Mouse (Mus musculus) mouse embryonic stem cell (cell line): ENCODE data around the gene Ergic1.

Source experiments
- in situ Hi-C, 2 experiments: fragments of 300-500 bp; cut with MboI; formaldehyde crosslinking; loops; 1 replicate in 1 of 2; 3 replicates in 1 of 2; pipeline ENCODE4 v1.14.3; 2019 to 2020; ENCODE audit warnings: low sequenced_read_pairs in 2 of 2, low pct_unique_long_range_greater_than_20kb in 1 of 2, mixed read lengths in 1 of 2; ENCODE audit not compliant: unreplicated experiment in 1 of 2

Ergic1 gene

DNA sequence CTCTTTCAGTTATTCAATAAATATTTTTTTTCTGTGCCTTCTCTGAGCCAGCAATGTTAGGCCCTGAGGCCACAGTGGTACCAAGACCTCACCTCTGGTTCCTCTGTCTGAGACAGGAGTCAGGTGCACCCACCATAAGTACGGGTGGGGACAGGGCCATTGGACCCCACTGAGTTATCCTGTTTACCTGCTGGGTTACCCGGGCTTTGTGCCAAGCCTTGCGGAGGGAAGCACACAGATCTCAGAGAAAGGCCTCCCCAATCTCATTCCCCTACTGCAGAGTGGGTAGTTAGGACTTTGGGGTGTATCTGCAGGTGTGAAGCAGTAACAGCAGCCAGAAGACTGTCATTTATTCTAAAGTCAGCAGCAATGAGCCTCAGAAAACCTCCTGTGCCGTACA is 50.6 kb downstream of the Ergic1 start:
- in situ Hi-C loops, result no loop called here

DNA sequence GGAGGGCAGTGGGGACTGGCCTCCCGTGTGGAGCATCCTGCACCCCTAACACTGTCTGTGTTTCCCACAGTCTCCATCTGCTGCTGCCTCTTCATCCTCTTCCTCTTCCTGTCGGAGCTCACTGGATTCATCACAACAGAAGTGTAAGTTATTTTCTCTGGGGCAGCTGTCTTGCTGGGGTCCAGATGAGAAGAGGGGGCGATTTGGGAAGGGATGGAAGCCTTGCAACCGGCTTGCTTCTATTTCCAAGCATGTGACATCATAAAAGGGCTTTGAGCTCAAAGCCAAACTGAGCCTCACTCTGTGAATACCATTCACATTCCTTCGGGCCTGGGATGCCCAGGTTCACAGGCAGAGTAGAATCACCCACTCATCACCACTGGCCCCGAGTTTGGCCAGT is 53.0 kb downstream of the Ergic1 start:
- in situ Hi-C loops, result no loop called here

DNA sequence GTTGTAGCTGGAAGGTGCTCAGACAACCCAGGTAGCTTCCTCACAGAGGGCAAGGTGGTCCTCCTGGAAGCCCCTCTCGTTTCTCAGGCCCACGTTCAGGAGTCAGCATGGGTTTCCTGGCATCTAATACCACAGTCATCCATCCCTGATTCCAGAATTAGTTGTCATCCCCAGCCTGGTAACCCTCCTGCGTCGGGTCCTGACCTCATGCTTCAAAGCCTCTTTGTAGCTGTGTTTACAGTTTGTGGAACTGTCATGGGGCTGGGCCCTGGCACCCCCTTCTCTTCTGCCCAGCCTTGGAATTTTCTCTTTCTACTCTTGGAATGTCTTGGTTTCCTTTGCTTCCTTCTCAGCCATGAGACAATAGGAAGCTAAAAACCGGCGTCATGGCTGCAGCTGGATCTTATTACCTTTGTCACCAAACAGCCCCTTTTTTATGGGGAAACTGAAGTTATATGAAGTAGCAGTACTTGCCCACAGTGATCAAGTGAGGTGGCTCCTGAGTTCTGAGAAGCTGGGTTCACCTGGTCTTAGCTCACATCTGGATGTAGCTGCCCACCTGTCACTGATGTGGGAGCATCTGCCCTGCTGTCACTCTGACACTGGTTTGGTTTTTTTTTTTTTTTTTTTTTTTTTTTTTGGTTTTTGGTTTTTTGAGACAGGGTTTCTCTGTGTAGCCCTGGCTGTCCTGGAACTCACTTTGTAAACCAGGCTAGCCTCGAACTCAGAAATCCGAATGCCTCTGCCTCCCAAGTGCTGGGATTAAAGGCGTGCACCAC is 53.6 kb downstream of the Ergic1 start:
- in situ Hi-C loops, result no loop called here

DNA sequence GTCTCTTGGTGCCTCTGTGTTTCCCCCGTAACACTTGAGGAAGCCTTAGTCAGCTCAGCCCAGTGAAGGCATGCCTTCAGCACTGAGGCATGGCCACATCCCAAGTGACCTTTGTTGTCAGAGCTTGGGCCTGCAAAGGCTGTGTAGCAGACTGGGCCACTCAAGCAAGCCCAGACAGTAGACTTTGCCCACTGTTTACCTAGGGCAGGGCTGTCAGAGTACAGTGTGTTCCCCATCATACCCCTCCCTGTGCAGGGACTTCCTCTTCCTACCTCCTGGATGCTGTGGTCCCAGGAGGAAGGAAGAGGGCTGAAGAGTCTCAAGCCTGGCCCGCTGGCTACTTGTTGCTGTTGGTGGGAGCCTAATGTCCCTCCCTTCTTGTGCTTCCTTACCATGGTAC is 55.4 kb downstream of the Ergic1 start:
- in situ Hi-C loops, result no loop called here

DNA sequence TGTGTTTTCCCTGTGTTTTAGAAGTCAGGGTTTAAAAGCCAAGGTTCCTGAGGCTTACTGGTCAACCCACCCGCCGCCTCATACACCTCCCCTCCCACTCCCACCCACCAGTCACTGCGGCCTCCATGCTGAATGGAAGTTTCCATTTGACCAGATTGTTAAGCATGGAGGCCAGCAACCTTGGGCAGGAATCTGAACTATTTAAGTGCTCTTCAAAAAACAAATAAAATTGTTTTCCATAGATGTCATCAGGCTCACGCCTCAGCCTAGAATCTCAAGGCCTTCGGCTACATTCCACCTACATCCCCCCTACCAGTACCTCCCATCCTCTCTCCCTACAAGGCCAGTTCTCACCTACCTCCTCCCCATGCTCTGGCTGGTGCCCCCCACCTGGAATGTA is 57.2 kb downstream of the Ergic1 start:
- in situ Hi-C loops, result no loop called here

DNA sequence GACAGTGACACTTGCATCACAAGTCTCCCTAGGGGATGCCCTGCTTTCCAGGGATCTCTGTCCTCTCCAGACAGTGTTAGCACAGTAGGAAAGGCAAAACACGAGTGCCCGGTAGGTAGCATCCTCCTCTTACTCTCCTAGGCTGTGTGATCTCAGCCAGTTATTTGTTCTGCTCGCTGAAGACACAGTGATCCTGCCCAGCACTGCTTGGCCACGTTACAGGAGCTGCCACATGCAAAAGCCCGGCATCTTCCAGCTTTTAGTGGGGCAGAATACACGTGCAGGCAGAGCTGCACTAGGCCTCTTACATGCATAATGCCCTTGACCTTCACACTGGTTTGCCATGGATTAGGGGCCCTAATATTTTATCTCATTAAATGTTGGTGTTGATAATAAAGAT is 58.3 kb downstream of the Ergic1 start:
- in situ Hi-C loops, result no loop called here

DNA sequence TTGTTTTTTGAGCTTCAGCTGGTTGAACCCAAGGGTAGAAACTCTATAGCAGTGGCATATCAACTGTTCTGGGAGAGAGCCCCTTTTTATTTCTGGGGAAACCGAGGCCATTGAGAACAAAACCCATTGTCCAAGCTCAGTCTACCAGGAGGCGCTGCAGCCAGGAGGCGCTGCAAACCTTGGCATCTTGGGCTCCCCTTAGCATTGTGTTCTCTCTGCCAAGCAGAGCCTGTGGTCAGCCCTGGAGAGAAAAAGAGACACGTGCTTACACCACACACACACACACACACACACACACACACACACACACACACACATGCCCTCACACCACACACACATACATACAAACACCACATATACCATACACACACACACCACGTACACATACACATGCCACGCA is 59.0 kb downstream of the Ergic1 start:
- in situ Hi-C loops, result no loop called here

DNA sequence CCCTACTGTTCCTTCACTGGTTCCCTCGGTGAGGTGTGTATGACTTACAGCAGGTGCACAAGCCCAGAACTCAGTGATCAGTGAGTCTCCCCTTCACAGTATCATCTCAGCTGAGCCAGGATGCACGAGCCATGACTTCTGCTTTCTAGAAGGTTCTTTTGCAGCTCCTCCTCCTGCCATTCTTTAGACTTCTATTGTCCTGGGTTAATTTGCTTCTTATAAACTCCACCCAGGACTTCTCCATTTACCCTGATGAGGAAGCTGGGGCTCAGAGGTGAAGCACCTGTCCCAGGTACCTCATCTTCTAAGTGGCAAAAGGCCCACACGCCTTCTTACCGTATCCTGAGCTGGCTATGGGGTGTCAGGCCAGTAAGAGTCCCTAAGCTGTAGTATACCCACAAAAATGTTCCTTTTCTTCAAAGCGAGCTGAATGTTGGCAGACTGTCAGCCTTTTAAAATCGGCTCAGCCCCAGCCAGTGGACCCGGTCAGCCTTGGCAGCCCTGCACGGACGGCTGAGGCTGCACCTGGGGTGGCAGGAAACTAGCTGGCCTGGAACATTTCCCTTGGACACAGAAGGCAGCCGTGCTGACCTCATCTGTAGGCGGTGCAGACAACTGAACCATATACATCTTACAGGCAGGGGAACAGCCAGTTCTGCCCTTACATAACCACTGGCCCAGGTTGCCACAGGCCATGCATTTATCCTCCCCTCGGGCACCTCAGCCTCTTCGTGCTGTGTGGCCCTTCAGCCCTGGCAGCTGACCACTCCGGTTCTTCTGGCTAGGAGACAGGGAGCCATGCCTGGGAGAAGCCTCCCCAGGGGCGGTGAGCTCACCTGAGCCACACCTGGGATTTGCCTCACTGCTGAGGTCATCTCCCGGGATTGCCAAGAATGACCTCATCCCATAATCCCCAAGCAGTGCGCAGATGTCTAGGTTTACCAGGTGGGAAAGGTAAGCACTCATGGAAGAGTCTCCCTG is 59.8 kb downstream of the Ergic1 start:
- in situ Hi-C loops, result no loop called here

DNA sequence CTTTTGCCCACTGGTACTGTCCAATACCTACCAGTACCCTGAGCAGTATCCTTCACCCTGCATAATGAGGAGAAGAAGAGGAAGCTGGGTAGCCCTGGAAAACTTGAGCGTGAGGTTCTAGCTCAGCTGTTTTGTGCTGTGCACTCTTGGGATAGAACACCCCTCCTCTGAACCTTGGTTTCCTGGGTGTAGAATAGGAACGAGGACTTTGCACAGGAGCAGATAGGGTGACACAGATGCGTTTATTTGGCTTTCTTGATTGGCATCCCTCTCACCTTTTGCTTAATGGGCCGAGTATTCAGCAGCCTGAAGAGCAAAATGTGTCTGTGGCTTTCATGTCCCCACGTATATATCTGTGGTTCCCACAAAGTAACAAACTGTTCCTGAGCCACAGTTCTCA is 60.6 kb downstream of the Ergic1 start:
- in situ Hi-C loops, result no loop called here

DNA sequence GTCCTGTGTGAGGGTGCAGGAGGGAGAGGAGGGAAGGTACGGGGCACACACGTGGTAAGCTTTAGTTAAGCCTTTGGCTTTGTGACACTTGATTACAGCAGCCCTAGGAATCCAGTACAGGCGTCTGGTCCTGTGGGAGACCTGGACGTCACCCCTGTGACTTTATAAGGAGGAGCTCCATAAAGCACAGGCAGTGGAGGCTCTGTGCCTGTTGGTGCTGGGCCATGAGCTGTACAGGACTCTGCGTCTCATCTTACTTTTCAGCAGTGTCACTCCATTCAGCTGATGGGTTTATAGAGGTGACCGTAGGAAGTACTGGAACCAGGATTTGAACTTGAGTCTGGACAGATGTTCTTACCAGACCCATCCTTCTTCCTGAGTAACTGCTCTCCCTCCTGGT is 62.7 kb downstream of the Ergic1 start:
- in situ Hi-C loops, result no loop called here

DNA sequence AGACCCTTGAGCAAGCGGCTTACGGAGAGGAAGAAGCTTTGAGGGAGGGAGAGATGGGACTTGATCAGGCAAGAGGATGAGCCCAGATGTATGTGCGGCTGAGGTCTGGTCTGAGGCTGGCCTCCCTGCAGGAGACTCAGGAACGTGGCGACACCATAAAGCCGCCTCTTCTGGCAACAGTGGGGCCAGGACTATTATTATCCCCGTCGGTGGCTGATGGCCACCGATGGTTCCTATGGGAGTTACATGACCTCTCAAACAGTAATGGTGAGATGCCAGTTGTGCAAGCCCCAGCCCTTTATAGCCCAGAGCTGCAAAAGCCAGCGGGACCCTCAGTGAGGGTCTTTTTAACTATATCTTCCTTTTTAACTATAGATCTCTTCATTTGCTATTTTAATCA is 63.7 kb downstream of the Ergic1 start:
- in situ Hi-C loops, result no loop called here

DNA sequence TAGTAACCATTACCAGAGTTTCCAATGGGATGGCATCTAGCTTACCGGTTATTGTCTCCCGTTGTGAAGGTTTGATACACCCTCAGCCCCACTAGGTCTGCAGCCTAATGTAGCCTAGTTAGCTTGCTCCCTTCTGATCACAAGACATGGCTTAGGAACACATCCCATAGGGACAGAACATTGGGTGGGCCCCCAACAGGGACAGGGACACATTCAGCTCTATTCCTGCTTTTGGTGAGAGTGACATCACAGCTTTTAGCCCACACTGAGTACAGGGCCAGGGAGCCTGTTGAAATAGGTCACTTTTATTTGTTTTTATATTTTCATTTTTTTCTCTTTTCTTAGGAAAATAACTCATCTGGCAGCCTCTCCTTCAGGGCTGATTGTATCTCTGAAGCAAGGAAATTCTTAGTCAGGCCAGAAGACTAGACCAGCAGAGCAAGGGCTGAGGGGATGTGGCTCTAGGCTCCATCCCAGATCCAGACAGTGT is 64.3 kb downstream of the Ergic1 start:
- in situ Hi-C loops, result no loop called here

DNA sequence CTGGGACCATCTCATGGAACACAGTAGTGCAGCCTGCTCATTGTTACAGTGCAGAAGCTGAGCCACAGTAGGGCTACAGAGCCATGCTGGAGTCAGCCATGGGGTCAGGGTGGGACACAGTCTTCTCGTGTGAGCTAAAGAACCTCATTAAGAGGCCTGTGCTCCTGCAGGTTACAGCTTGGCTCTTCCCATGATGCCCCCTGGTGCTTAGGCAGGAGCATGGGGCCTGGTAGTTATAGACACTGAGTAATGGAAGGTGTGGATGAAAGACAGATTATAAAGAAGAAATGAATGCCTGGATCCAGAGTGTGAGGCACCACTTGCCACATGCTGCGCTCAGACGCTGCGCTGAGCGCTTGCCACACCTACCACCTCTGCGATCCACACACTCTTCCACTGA is 67.2 kb downstream of the Ergic1 start:
- in situ Hi-C loops, result no loop called here

DNA sequence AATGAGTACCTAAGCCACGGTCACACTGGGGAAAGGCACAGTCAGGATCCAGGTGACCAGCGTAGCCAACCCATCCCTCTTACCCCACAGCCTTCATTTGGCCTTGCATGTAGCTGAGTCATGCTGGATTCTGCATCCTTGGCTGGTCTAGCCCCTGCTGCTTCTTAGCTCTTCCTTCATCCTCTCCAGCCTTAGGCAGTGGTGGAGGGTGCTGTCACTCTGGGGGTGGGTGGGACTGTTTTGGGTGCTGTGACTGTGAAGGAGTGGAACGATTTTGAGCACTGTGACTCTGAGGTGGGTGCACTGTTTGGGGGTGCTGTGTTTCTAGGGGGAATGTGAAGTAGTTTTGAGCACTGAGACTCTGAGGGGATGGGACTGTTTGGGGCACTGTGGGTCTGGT is 67.6 kb downstream of the Ergic1 start:
- in situ Hi-C loops, result no loop called here

DNA sequence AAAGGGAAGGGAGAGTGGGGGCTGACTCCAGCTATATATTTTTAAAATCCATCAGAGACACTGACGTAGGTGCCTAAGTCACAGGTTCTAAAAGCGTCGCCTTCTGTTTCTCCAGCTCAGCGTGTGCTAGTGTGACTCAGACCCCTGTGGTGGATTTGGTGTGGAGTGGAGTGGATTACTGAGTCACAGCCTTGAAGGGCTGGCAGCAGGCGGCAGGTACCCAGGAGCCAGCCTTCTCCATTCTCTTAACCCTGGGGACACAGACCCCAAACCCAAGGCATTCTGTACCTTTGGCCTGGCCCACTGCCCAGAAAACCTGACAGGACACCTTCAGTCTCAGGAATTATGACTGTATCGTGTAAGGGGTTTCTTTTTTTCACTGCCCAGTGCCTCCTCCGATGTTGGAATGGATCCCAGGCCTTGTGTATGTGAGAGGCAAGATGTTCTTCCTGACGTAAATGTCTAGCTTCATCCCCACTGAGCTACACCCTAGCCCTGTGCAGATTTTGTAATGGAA is 70.6 kb downstream of the Ergic1 start:
- in situ Hi-C loops, result no loop called here

DNA sequence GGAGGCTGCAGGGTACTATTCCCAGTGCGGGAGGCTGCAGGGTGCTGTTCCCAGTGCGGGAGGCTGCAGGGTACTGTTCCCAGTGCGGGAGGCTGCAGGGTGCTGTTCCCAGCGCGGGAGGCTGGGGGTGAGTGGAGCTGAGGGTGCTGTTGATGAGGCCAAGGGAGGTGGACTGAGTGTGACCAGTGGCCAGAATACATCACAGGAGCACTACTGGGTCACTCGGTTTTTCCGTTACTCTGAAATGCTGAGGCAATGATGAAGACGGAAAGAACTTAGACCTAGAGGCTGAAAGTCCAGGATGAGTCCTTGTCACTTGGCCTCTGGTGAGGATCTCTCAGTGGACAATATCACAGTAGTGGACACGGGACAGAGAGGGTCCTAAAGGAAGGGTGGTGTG is 71.9 kb downstream of the Ergic1 start:
- in situ Hi-C loops, result no loop called here

DNA sequence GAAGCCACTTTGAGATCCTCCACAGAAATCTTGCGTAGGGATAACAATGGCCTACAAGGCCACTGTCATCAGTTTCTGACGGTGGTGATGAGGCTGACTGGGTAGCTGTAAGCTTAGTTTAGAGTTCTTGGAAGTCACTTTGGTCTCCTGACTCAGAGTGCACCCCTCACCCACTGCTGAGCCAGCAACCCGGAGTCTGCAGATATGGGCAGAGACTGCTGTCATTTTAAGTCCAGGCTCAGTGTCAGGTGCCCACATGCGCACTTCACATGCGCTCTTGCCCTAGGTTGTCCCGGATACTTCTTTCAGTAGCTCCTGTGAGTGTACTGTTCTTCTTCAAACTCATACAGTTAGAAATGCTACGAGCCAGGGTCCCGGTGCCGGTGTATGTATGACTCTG is 72.6 kb downstream of the Ergic1 start:
- in situ Hi-C loops, result no loop called here

DNA sequence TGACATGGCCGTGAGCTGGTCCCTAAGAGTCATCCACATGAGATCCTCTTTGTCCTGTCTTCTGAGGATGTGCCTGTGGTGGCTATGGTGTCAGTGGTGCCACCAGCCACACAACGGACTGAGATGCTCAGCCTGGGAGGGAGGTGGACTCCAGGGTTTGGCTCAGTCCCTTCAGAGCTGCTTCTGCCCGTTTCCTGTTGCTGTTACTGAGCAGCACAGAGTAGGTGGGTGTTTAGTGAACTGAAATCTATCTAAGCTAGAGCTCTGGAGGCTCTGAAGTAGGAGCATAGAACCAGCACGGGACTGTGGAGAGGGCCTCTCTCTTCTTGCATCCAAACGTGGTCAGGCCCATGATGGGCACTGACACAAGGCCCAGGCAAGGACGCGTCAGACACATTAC is 73.2 kb downstream of the Ergic1 start:
- in situ Hi-C loops, result no loop called here

DNA sequence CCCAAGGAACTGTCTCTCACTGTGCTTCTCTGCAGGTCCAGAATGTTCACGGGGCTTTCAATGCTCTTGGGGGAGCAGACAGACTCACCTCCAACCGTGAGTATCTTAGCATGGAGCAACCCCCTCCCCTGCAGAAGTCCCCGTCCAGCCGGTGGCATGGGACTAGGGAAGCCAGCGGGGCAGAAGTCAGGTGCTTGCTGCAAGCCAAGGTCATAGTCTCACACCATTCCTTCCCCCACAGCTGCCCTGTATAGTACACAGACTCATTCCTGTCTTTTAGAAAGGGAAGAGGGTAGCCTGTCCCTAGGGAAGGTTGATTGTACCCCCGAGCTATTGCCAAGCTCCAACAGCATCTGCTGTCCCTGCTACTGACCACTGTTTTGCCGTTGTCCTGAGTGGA is 74.7 kb downstream of the Ergic1 start:
- in situ Hi-C loops, result loop anchor here in 1 of 2 experiments (5.0 kb wide), 1 partner anchor 159 kb away; no protein-coding TSS in a partner anchor
